Mouse (Mus musculus) stomach, embryonic 16.5 days (tissue): ENCODE measurements around the gene Ddb2. TPM values are rescaled to one million over a fixed set of nuclear protein-coding genes. Genes with fewer than 3 reads are reported as not detected.

ENCODE experiments used
- ATAC-seq: fragments of 200-750 bp; cut with Nextera tagmentation; 2 replicates; pipeline ENCODE4 v1.8.0; 2017; ENCODE audit warnings: moderate number of reproducible peaks, moderate TSS enrichment; ENCODE audit not compliant: insufficient read depth, low FRiP score
- H3K27ac ChIP-seq: fragments of 300-500 bp; sonication (generic); 2 replicates; pipeline ENCODE4 v1.5.1; 2014; ENCODE audit warnings: low read length
- H3K27me3 ChIP-seq: fragments of 300-500 bp; sonication (generic); 2 replicates; pipeline ENCODE4 v1.6.1; 2014; ENCODE audit warnings: low read length, control low read depth, mixed read lengths; ENCODE audit not compliant: control insufficient read depth, insufficient read depth
- H3K36me3 ChIP-seq: fragments of 300-500 bp; sonication (generic); 2 replicates; pipeline ENCODE4 v1.6.1; 2014; ENCODE audit warnings: low read length; ENCODE audit not compliant: control insufficient read depth, insufficient read depth
- H3K4me1 ChIP-seq: fragments of 300-500 bp; sonication (generic); 2 replicates; pipeline ENCODE4 v1.6.1; 2014; ENCODE audit warnings: low read length, control low read depth, mixed read lengths; ENCODE audit not compliant: control insufficient read depth, insufficient read depth
- H3K4me2 ChIP-seq: fragments of 300-500 bp; sonication (generic); 2 replicates; pipeline ENCODE4 v1.6.1; 2014; ENCODE audit warnings: low read depth, low read length, mixed read lengths
- H3K4me3 ChIP-seq: fragments of 300-500 bp; sonication (generic); replicated peaks from 2 replicates; pipeline ENCODE4 v1.5.1; 2014; ENCODE audit warnings: mild to moderate bottlenecking, low read length
- H3K9ac ChIP-seq: fragments of 300-500 bp; sonication (generic); 2 replicates; pipeline ENCODE4 v1.6.1; 2014; ENCODE audit warnings: low read length
- H3K9me3 ChIP-seq: fragments of 300-500 bp; sonication (generic); replicated peaks from 2 replicates; pipeline ENCODE4 v1.6.1; 2016; ENCODE audit warnings: low read length, control low read depth; ENCODE audit not compliant: control insufficient read depth
- WGBS: fragments of 180-500 bp; shearing (Covaris S2); extraction: QIAGEN DNeasy Blood & Tissue Kit; methylation state at CpG from one replicate; pipeline ENCODE4 v1.1.7; 2014; 5-methylcytosine and 5-hydroxymethylcytosine counted together
- polyA plus RNA-seq: library from polyadenylated mRNA; unstranded; fragments of >200 nt; fragmentation: Nextera tagmentation; extraction: Ambion mirVana; gene quantifications from 2 replicates; pipeline ENCODE4 v1.2.1, GENCODE M21; 2015

The Ddb2 gene
- polyA plus RNA-seq, result 17.1 and 20.5 TPM in 2 replicates

DNA sequence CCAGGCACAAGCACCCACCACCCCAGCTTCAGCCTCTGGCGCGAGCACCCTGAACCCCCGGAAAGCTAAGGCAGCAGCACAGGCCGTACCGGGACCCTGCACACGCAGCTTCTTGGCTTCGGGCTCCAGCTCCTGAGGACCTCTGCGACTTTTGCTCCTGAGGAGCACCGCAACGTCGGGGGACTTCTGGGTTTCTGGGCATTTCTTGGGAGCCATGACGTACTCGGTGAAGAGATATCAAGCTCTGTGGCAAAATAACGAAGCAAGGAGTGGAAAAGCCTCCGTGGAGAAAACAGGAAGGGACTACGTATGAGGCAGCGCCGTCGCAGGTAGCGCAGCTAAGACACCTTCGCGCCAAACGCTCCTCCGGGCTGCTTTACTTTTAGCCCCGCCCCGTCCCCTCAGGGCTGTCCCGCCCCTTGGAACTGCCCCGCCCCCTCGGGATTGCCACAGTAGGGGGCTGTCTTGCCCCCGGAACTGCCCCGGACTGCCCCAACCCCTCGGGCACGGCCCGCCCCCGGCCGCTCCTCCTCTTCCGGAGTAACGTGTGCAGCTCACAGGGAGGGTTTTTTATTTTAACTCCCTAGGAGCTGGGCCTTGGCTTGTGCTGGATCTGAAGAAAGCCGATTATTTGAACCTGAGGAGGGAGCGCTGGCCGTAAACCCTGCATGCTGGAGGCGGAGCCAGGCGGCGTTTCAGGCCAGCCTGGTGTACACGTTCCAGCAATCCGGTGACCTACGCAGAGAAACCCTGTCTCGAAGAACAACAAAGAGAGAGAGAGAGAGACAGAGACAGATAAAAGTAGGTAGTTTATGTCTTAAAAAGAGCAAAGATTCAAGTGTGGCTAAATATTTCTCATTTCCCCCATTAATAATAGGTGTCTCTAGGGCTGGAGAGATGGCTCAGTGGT lies at the start of gene Ddb2:
Gene Ddb2, minus strand, starts transcription at position 382 of the 910 bp plus-strand sequence.
- Histone ChIP-seq H3K9ac (peak within 1 kb of the TSS; percentile 85), H3K36me3 (no peaks in the 10 kb centered on the region), H3K4me2 (peak within 1 kb of the TSS; percentile 82), H3K4me3 (peak within 1 kb of the TSS; percentile 71), H3K4me1 (no peaks in the 10 kb centered on the region; the same call in 1 of the 2 replicates), H3K9me3 (no peaks in the 10 kb centered on the region), H3K27me3 (no peaks in the 10 kb centered on the region), H3K27ac (peak within 1 kb of the TSS; percentile 92)
- WGBS, result under 1% methylated on average over 48 of the region's 48 CpGs
- peak; percentile 99 for ATAC-seq

- H3K9ac ChIP-seq, result no peak overlapping the region
- peaks cover 17% of the 10 kb centered on the region; the same call in 1 of the 2 replicates for H3K4me1 ChIP-seq
- no peak overlapping the region for H3K27ac ChIP-seq
- WGBS, result 13% methylated on average over 7 of the region's 7 CpGs
- no peaks in the 10 kb centered on the region for H3K27me3 ChIP-seq
- H3K36me3 ChIP-seq, result no peaks in the 10 kb centered on the region
- no peaks in the 10 kb centered on the region for H3K9me3 ChIP-seq
- no peak overlapping the region for H3K4me3 ChIP-seq
- ATAC-seq, result no peak
- no peak overlapping the region for H3K4me2 ChIP-seq
These were observed 49.2 kb upstream of the Ddb2 start for GRCm38 (mm10) chr2:91285885-91286505.

- Histone ChIP-seq H3K36me3 (no peaks in the 10 kb centered on the region), H3K27ac (peak overlapping the region; percentile 74), H3K4me2 (no peak overlapping the region), H3K27me3 (no peaks in the 10 kb centered on the region), H3K4me1 (peaks cover 17% of the 10 kb centered on the region; the same call in 1 of the 2 replicates), H3K4me3 (no peak overlapping the region), H3K9me3 (no peaks in the 10 kb centered on the region), H3K9ac (no peak overlapping the region)
- no peak for ATAC-seq
- WGBS, result 54% methylated on average over 13 of the region's 13 CpGs
These were observed 47.8 kb upstream of the Ddb2 start for GRCm38 (mm10) chr2:91284375-91285199.

- 75% methylated on average over 3 of the region's 3 CpGs for WGBS
- Histone ChIP-seq H3K9me3 (no peaks in the 10 kb centered on the region), H3K4me2 (no peak overlapping the region), H3K4me3 (no peak overlapping the region), H3K4me1 (peaks cover 17% of the 10 kb centered on the region; the same call in 1 of the 2 replicates), H3K27me3 (no peaks in the 10 kb centered on the region), H3K9ac (no peak overlapping the region), H3K36me3 (no peaks in the 10 kb centered on the region), H3K27ac (peak overlapping the region; percentile 74; the same call in 1 of the 2 replicates)
- no peak for ATAC-seq
These were observed 47.2 kb upstream of the Ddb2 start for GRCm38 (mm10) chr2:91283972-91284371.

GRCm38 (mm10) chr2:91281366-91281765 lies 44.6 kb upstream of the Ddb2 start:
- no peak overlapping the region for H3K9ac ChIP-seq

GRCm38 (mm10) chr2:91279372-91279755 lies 42.6 kb upstream of the Ddb2 start:
- Histone ChIP-seq H3K4me3 (no peak overlapping the region), H3K36me3 (peaks cover 8% of the 10 kb centered on the region), H3K4me1 (peaks cover 9% of the 10 kb centered on the region; the same call in 1 of the 2 replicates), H3K27ac (no peak overlapping the region; the same call in 1 of the 2 replicates), H3K4me2 (no peak overlapping the region), H3K27me3 (no peaks in the 10 kb centered on the region), H3K9me3 (no peaks in the 10 kb centered on the region), H3K9ac (no peak overlapping the region)
- 61% methylated on average over 2 of the region's 2 CpGs for WGBS
- ATAC-seq, result peak; percentile 19; the same call in 1 of the 2 replicates

More at GRCm38 (mm10) chr2:91281366-91281765, 44.6 kb upstream of the Ddb2 start:
- Histone ChIP-seq H3K36me3 (no peaks in the 10 kb centered on the region), H3K4me2 (no peak overlapping the region), H3K9me3 (no peaks in the 10 kb centered on the region), H3K4me1 (peaks cover 17% of the 10 kb centered on the region; the same call in 1 of the 2 replicates), H3K4me3 (no peak overlapping the region), H3K27ac (peak overlapping the region; percentile 68; the same call in 1 of the 2 replicates), H3K27me3 (no peaks in the 10 kb centered on the region)
- peak; percentile 90 for ATAC-seq
- WGBS, result 54% methylated on average over 5 of the region's 5 CpGs

GRCm38 (mm10) chr2:91278749-91279371 lies 42.1 kb upstream of the Ddb2 start:
- H3K27me3 ChIP-seq, result no peaks in the 10 kb centered on the region
- no peak overlapping the region for H3K9ac ChIP-seq
- 29% methylated on average over 10 of the region's 10 CpGs for WGBS
- no peak overlapping the region for H3K4me3 ChIP-seq
- peaks cover 8% of the 10 kb centered on the region for H3K36me3 ChIP-seq
- peaks cover 6% of the 10 kb centered on the region; the same call in 1 of the 2 replicates for H3K4me1 ChIP-seq
- no peaks in the 10 kb centered on the region for H3K9me3 ChIP-seq
- ATAC-seq, result peak; percentile 63; the same call in 1 of the 2 replicates
- no peak overlapping the region for H3K4me2 ChIP-seq
- no peak overlapping the region for H3K27ac ChIP-seq

DNA sequence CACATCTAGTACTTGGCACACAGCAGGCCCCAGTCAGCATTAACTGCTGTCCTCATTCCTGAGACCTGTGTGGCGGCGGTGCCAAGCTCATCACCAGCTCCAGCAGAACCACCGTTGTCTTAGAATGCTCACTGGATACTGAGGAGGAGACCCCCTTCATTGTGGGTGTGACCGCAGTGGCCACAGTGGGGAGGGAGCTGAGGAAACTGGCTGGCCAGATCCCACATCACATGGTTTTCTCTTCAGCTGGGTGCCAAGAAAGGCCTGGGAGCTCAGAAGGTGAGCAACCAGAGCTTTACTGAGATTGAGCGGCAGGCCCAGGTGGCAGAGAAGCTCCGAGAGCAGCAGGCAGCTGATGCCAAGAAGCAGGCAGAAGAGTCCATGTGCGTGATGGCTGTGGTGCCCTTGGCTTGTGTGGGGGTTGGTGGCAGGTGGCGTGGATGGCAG lies 32.9 kb upstream of the Ddb2 start:
- H3K36me3 ChIP-seq, result peaks cover 20% of the 10 kb centered on the region; the same call in 1 of the 2 replicates
- H3K4me3 ChIP-seq, result no peak overlapping the region
- ATAC-seq, result no peak
- H3K4me1 ChIP-seq, result peaks cover 10% of the 10 kb centered on the region
- no peak overlapping the region for H3K27ac ChIP-seq
- no peaks in the 10 kb centered on the region for H3K27me3 ChIP-seq
- 93% methylated on average over 8 of the region's 8 CpGs for WGBS
- H3K4me2 ChIP-seq, result no peak overlapping the region
- H3K9me3 ChIP-seq, result no peaks in the 10 kb centered on the region
- no peak overlapping the region for H3K9ac ChIP-seq
